Mouse (Mus musculus) forebrain, embryonic 11.5 days (tissue): Measurements from ENCODE around the gene Sgms2. TPM values are rescaled to one million over a fixed set of nuclear protein-coding genes. Genes with fewer than 3 reads are reported as not detected.

Experiments
- polyA plus RNA-seq: library from polyadenylated mRNA; unstranded; fragments of >200 nt; fragmentation: Nextera tagmentation; extraction: Ambion mirVana; gene quantifications from 2 replicates; pipeline ENCODE4 v1.2.1, GENCODE M21; 2014

Gene Sgms2
- polyA plus RNA-seq, 1 experiment from 2014 or later = 0.83 TPM

Other genes starting within 250 kb of the Sgms2 start
- gene Hadh, start 219.3 kb downstream of the Sgms2 start, polyA plus RNA-seq = 74.1 and 75.7 TPM in 2 replicates
- 1.5 and 3.1 TPM in 2 replicates for gene Cyp2u1, start 188.2 kb downstream of the Sgms2 start, polyA plus RNA-seq
- 76.2 and 87.0 TPM in 2 replicates for gene Papss1, start 73.4 kb upstream of the Sgms2 start, polyA plus RNA-seq